Mouse (Mus musculus) forebrain, embryonic 10.5 days (tissue): ENCODE measurements around the gene 1700016H13Rik. TPM values are rescaled to one million over a fixed set of nuclear protein-coding genes. Genes with fewer than 3 reads are reported as not detected.

Experiments used
- DNase-seq: peaks from one replicate; pipeline ENCODE4 v3.0.0-alpha.2; 2017; ENCODE audit warnings: low spot score; ENCODE audit errors: extremely low spot score
- H3K27ac ChIP-seq: fragments of 300-500 bp; sonication (generic); 2 replicates; pipeline ENCODE4 v1.5.1; 2016; ENCODE audit warnings: mild to moderate bottlenecking
- H3K27me3 ChIP-seq: fragments of 300-500 bp; sonication (generic); 2 replicates; pipeline ENCODE4 v1.6.1; 2016; ENCODE audit warnings: mild to moderate bottlenecking; ENCODE audit not compliant: poor library complexity, severe bottlenecking
- H3K36me3 ChIP-seq: fragments of 300-500 bp; sonication (generic); replicated peaks from 2 replicates; pipeline ENCODE4 v1.6.1; 2016; ENCODE audit warnings: mild to moderate bottlenecking, moderate library complexity
- H3K4me1 ChIP-seq: fragments of 300-500 bp; sonication (generic); 2 replicates; pipeline ENCODE4 v1.6.1; 2016
- H3K4me3 ChIP-seq: fragments of 300-500 bp; sonication (generic); 2 replicates; pipeline ENCODE4 v1.5.1; 2016; ENCODE audit warnings: mild to moderate bottlenecking, moderate library complexity
- H3K9me3 ChIP-seq: fragments of 300-500 bp; sonication (generic); 2 replicates; pipeline ENCODE4 v1.6.1; 2016; ENCODE audit warnings: mild to moderate bottlenecking, moderate library complexity
- WGBS: fragments of 180-500 bp; shearing (Covaris S2); methylation state at CpG from one replicate; pipeline ENCODE4 v1.1.7; 2016; 5-methylcytosine and 5-hydroxymethylcytosine counted together
- polyA plus RNA-seq: library from polyadenylated mRNA; unstranded; fragments of >200 nt; fragmentation: Nextera tagmentation; extraction: Ambion mirVana; gene quantifications from 2 replicates; pipeline ENCODE4 v1.2.1, GENCODE M21; 2016

The 1700016H13Rik gene
- polyA plus RNA-seq, 1 experiment from 2014 or later = 0.24 TPM

DNA sequence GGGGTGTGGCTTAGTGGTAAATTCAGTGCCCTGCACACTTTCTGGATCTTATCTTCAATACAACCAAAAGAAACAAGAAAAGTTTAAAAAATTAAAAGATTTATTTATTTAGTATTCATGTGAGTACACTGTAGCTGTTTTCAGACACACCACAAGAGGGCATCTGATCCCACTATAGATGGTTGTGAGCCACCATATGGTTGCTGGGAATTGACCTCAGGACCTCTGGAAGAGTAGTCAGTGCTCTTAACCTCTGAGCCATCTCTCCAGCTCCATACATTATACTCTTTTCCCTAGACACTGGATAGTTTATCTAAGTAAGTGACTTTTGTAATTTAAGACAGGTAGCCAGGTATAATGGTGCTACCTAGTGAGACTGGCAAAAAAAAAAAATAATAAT lies 35.4 kb upstream of the 1700016H13Rik start:
- peaks cover 53% of the 10 kb centered on the region for H3K27me3 ChIP-seq
- H3K9me3 ChIP-seq = no peaks in the 10 kb centered on the region
- peaks cover 24% of the 10 kb centered on the region for H3K4me1 ChIP-seq
- H3K27ac ChIP-seq = no peak overlapping the region
- H3K36me3 ChIP-seq = no peaks in the 10 kb centered on the region
- no peak overlapping the region for H3K4me3 ChIP-seq
- DNase-seq = no peak

DNA sequence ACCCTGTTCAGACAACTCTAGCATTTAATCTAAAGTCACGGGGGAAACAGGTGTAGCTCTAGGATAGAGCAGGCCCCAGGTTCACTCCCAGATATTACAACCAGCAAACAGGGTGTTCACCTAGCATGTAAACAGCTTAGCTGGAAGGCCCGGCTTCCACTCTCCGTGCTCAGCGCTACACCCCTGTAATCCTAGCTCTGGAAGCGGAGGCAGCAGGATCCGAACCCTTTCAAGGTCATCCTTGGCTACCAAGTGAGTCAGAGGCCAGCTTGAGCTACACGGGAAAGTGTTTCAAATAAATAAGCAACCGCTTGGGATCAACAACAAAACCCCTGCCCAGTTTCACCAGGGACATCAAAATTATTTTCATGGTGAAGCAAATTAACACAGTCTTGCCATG lies 34.4 kb upstream of the 1700016H13Rik start:
- H3K4me1 ChIP-seq = peaks cover 24% of the 10 kb centered on the region
- peaks cover 50% of the 10 kb centered on the region for H3K27me3 ChIP-seq
- H3K9me3 ChIP-seq = no peaks in the 10 kb centered on the region
- H3K27ac ChIP-seq = no peak overlapping the region
- 91% methylated on average over 8 of the region's 8 CpGs for WGBS
- H3K36me3 ChIP-seq = no peaks in the 10 kb centered on the region
- no peak overlapping the region for H3K4me3 ChIP-seq
- no peak for DNase-seq

DNA sequence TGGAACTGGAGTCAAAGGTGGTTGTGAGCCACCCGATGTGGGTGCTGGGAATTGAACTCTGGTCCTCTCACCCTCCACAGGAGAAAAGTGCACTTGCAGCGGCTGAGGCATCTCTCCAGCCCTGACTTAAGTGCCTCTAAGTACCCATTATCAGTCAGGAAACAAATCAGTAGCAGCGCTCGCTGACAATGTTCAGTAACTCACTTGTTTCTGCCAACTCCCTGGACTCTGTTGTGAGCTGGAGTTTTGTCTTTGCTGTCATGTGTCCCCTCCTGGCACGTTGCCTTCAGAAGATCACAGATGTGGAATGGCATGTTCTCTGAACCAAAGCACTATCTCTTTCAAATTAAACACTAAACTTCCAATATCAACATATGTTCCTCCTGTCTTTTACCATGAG lies 33.8 kb upstream of the 1700016H13Rik start:
- Histone ChIP-seq H3K4me3 (no peak overlapping the region), H3K9me3 (no peaks in the 10 kb centered on the region), H3K36me3 (no peaks in the 10 kb centered on the region), H3K4me1 (peaks cover 24% of the 10 kb centered on the region), H3K27ac (no peak overlapping the region), H3K27me3 (peaks cover 44% of the 10 kb centered on the region)
- DNase-seq = no peak
- 91% methylated on average over 5 of the region's 5 CpGs for WGBS

DNA sequence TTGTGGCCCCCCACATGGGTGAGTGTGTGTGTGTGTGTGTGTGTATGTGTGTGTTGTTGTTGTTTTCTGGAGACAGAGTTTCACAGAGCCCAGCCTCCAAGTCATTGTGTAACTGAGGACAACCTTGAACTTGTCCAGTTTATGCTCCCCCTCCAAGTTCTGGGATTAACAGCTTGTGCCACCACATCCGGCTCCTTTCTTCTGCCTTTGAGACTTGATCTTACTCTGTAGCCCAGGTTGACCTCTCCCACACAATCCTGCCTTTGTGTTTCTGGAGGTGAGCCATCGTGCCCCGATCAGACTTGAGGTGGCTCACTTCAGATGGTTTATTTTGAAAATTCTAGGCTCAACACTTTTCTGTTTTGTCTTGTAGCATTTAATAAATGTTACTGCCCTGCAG lies 26.0 kb upstream of the 1700016H13Rik start:
- DNase-seq = no peak
- Histone ChIP-seq H3K27ac (no peak overlapping the region), H3K4me1 (no peaks in the 10 kb centered on the region), H3K27me3 (no peaks in the 10 kb centered on the region), H3K9me3 (no peaks in the 10 kb centered on the region), H3K36me3 (no peaks in the 10 kb centered on the region), H3K4me3 (no peak overlapping the region)
- 69% methylated on average over 3 of the region's 3 CpGs for WGBS

DNA sequence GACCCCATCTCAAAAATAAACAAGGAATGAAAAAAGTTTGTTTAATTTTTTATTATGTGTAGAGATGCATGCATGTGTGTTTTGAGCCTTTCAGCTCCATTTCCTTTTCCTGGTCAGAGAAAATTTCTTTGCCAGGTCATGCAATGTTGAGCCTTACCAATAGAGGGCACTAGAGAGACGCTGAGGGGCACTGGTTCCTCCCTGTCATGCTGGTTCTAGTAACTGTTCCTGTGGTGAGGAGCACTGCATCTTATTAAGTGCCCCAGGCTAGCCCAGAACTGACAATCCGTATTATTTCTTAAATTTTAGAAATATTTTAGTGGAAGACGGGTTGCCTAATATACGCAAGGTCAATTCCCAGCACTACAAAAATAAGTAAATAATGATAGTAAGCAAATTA lies 24.6 kb upstream of the 1700016H13Rik start:
- Histone ChIP-seq H3K27me3 (no peaks in the 10 kb centered on the region), H3K4me3 (no peak overlapping the region), H3K9me3 (no peaks in the 10 kb centered on the region), H3K4me1 (no peaks in the 10 kb centered on the region), H3K36me3 (no peaks in the 10 kb centered on the region), H3K27ac (no peak overlapping the region)
- 35% methylated on average over 4 of the region's 4 CpGs for WGBS
- DNase-seq = peak; percentile 71

DNA sequence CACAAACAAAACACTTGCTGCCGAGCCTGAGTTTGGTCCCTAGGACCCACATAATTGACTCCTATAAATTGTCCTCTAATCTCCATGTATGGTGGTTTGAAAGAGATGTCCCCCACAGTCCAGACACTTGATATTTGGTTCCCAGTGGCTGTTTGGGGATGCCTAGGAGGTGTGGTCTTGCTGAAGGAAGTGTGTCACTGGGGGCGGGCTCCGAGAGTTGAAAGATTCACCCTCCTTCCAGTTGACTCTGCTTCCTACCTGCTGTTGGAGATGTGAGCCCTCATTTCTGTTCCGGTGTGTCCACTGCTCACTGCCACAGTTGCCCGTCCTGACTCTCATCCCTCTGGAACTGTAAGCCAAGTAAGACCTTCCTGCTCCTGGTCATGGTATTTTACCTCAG lies 23.2 kb upstream of the 1700016H13Rik start:
- Histone ChIP-seq H3K4me1 (no peaks in the 10 kb centered on the region), H3K27me3 (no peaks in the 10 kb centered on the region), H3K4me3 (no peak overlapping the region), H3K27ac (no peak overlapping the region), H3K9me3 (no peaks in the 10 kb centered on the region), H3K36me3 (no peaks in the 10 kb centered on the region)
- DNase-seq = no peak
- WGBS = 96% methylated on average over 5 of the region's 5 CpGs

DNA sequence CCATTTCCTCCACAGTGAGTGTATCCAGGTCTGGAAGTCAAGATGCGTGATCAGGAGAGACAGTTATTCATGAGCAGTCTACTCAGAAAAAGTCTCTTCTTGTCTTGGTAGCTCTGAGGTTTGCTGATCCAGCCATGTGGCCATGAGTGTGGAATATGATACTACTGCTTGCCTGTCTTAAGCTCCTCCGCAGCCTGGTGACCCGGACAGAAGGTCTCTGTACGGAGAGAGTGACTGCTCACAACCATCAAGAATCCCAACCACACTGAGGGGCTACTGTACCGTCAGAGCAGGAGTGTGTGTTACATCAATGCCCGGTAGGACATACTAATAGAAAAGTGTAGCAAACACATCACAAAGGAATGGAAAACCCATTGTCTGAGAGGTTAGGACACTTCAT lies 22.1 kb upstream of the 1700016H13Rik start:
- Histone ChIP-seq H3K9me3 (no peaks in the 10 kb centered on the region), H3K36me3 (no peaks in the 10 kb centered on the region), H3K27me3 (no peaks in the 10 kb centered on the region), H3K27ac (no peak overlapping the region), H3K4me3 (no peak overlapping the region), H3K4me1 (no peaks in the 10 kb centered on the region)
- no peak for DNase-seq
- WGBS = 85% methylated on average over 6 of the region's 6 CpGs

DNA sequence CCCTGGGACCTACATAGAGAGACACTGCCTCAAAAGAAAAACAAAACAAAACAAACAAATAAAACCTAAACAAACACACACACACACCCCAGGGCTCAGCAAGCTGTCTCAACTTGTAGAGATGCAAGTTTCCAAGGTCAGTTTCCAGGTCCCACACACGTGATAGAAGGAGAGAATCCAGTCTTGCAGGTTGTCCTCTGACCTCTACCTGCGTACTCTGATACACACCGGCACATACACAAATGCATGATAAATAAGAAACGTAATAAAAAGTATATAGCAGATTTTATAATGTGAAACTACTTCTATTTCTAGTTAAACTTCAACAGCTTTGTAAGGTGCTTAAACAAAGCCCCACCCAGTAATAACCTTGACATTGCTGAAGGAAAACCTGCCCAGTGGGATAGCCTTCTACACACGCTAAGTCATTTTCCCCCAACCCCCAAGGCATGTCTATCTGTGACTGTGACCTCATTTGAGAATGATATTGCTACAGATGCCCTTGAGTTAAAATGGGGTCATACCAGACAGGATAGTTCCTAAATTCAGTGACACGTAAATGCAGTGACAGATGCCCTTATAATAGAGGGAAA lies 20.6 kb upstream of the 1700016H13Rik start:
- H3K27me3 ChIP-seq = no peaks in the 10 kb centered on the region
- H3K4me1 ChIP-seq = no peaks in the 10 kb centered on the region
- no peak overlapping the region for H3K4me3 ChIP-seq
- DNase-seq = no peak
- no peaks in the 10 kb centered on the region for H3K36me3 ChIP-seq
- no peaks in the 10 kb centered on the region for H3K9me3 ChIP-seq
- H3K27ac ChIP-seq = no peak overlapping the region
- 87% methylated on average over 6 of the region's 6 CpGs for WGBS

DNA sequence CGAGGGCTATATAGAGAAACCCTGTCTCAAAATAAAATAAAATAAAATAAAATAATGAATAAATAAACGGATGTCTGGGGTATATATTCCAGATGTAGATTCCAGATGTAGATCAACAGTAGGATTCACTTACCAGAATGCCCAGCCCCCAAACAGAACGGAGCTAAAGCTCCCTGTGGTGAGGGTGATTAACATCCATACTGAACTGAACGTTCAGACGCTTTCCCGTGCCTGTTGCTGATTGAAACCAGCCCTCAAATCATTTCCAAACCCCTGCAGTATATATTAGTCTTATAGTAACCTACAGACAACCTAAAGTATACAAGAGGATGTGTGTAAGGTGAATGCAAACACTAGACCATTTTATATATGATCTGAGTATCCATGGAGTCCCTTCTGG lies 18.7 kb upstream of the 1700016H13Rik start:
- no peaks in the 10 kb centered on the region for H3K27me3 ChIP-seq
- H3K9me3 ChIP-seq = no peaks in the 10 kb centered on the region
- H3K4me3 ChIP-seq = no peak overlapping the region
- WGBS = 66% methylated on average over 6 of the region's 6 CpGs
- DNase-seq = no peak
- H3K4me1 ChIP-seq = peaks cover 8% of the 10 kb centered on the region
- H3K36me3 ChIP-seq = no peaks in the 10 kb centered on the region
- no peak overlapping the region for H3K27ac ChIP-seq

DNA sequence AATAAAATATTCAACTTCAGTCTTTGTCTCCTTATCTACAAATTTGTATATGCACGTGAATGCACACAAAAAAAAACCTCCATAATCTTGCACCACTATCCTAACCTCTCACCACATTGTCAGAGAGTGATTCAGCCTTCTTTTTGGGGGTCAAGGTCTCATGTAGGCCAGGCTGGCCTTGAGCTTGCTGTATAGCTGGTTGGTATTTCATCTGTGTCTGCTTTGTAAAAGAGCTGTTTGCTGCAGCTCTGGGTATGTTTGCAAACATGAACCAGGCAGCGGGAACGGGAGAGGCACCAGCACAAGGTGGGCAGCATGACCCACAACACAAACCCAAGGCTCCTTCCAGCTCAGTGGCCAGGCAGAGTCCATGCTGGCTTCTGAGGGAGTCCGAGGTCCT lies 17.8 kb upstream of the 1700016H13Rik start:
- H3K36me3 ChIP-seq = no peaks in the 10 kb centered on the region
- H3K27ac ChIP-seq = no peak overlapping the region
- H3K4me3 ChIP-seq = no peak overlapping the region
- DNase-seq = no peak
- peaks cover 8% of the 10 kb centered on the region for H3K4me1 ChIP-seq
- H3K9me3 ChIP-seq = no peaks in the 10 kb centered on the region
- WGBS = 85% methylated on average over 4 of the region's 4 CpGs
- no peaks in the 10 kb centered on the region for H3K27me3 ChIP-seq

DNA sequence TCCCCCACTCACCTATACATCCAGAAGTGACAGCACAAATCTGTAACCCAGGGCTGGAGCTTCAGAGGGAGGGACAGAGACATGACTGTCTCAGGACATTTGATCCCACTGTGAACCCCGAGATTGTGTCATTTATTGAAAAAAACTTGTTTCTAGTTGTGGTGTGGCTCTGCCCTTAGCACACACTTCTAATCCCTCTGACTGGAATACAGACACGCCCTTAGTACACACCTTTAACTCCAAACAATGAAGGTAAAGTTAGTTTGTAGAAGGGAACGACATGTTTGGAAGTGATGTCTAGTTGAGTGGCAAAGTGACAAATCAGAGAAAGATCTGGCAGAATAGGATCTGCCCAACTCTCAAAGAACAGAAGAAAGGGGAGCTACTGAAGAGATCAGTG lies 16.0 kb upstream of the 1700016H13Rik start:
- H3K27me3 ChIP-seq = no peaks in the 10 kb centered on the region

DNA sequence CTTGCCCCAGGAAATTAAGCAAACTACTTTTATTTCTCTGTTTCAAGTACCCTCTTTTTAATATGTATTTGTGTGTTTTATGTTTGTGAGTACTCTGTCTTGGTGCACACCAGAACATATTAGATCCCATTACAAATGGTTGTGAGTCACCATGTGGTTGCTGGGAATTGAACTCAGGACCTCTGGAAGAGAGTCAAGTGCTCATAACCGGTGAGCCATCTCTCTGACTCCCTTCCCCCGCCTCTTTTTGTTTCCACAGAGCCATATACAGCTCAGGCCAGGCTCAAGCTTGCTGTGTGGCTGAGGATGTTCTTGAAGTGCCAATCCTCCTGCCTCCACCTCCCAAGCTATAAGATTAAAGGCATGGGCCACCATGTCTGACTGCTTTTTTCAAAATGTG lies 10.1 kb upstream of the 1700016H13Rik start:
- Histone ChIP-seq H3K9me3 (no peaks in the 10 kb centered on the region), H3K36me3 (no peaks in the 10 kb centered on the region), H3K4me1 (peaks cover 8% of the 10 kb centered on the region), H3K27ac (no peak overlapping the region), H3K4me3 (no peak overlapping the region), H3K27me3 (0 out of 2 replicates have a peak, but pooled peaks cover 3% of the 10 kb centered on the region)
- no peak for DNase-seq
- 86% methylated on average over 2 of the region's 2 CpGs for WGBS

More for the DNA sequence above, 16.0 kb upstream of the 1700016H13Rik start:
- 66% methylated on average over 3 of the region's 3 CpGs for whole genome bisulfite sequencing
- Histone ChIP-seq H3K36me3 (no peaks in the 10 kb centered on the region), H3K9me3 (no peaks in the 10 kb centered on the region), H3K27ac (no peak overlapping the region), H3K4me1 (peaks cover 8% of the 10 kb centered on the region), H3K4me3 (no peak overlapping the region)
- DNase-seq = no peak

DNA sequence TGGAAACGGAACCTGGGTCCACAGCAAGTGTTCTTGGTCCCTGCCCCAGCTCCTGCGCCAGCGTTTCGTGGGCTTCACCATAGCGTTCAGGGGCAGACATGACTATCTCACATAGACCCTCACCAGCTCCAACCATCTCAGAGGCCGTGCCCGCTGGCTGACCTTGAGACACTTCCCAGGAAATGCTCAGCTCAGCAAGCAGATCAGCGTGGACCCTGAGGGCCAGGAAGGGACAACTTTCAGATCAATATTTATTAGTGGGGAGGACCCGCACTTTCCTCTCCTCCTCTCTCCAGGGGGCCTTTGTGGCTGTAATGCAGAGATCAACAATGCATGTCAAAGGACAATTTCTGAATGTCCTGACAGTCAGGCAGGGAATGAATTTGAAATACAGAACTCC lies 9.1 kb upstream of the 1700016H13Rik start:
- no peak overlapping the region for H3K4me3 ChIP-seq
- WGBS = 79% methylated on average over 9 of the region's 9 CpGs
- no peak overlapping the region for H3K27ac ChIP-seq
- H3K36me3 ChIP-seq = no peaks in the 10 kb centered on the region
- H3K9me3 ChIP-seq = no peaks in the 10 kb centered on the region
- no peak for DNase-seq
- H3K27me3 ChIP-seq = 0 out of 2 replicates have a peak, but pooled peaks cover 8% of the 10 kb centered on the region
- H3K4me1 ChIP-seq = peaks cover 4% of the 10 kb centered on the region; the same call in 1 of the 2 replicates

DNA sequence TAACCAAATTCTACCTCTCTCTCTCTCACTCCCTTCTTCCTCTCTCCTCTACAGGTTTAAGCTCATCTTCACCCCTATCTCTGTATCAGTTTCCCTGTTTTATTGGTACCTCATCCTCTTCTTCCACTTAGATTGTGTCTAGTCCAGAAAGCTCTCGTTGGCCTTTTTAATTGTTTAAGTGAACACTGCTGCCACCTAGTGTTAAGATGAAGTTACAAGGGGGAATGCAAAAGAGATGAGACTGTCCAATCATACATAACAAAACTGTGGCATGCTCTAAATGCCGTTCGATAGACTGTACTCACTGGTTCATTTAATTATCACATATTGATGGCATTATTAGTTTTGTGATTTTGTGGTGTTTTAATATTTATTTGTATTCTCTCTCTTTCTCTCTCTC lies 3.8 kb upstream of the 1700016H13Rik start:
- H3K27ac ChIP-seq = no peak overlapping the region
- peaks cover 6% of the 10 kb centered on the region for H3K4me1 ChIP-seq
- H3K4me3 ChIP-seq = no peak overlapping the region
- no peak for DNase-seq
- H3K9me3 ChIP-seq = no peaks in the 10 kb centered on the region
- H3K27me3 ChIP-seq = peaks cover 30% of the 10 kb centered on the region
- 50% methylated on average over 3 of the region's 3 CpGs for WGBS
- no peaks in the 10 kb centered on the region for H3K36me3 ChIP-seq
